Mouse (Mus musculus) testis, adult 2 months (tissue): ENCODE data around the gene Git2. TPM values are rescaled to one million over a fixed set of nuclear protein-coding genes. Genes with fewer than 3 reads are reported as not detected.

Experiments used
- H3K27ac ChIP-seq: fragments of 200-500 bp; 2 replicates; pipeline ENCODE4 v1.5.1; 2012; ENCODE audit warnings: low read depth, low read length; ENCODE audit not compliant: control insufficient read depth, insufficient read depth
- H3K27me3 ChIP-seq: fragments of 200-500 bp; 2 replicates; pipeline ENCODE4 v1.6.1; 2012; ENCODE audit warnings: mild to moderate bottlenecking, low read length, moderate library complexity; ENCODE audit not compliant: control insufficient read depth, insufficient read depth
- H3K36me3 ChIP-seq: fragments of 200-500 bp; 2 replicates; pipeline ENCODE4 v1.6.1; 2012; ENCODE audit warnings: mild to moderate bottlenecking, low read length; ENCODE audit not compliant: control insufficient read depth, insufficient read depth
- H3K4me1 ChIP-seq: fragments of 200-500 bp; 2 replicates; pipeline ENCODE4 v1.6.1; 2012; ENCODE audit warnings: low read length; ENCODE audit not compliant: control insufficient read depth, insufficient read depth
- H3K4me3 ChIP-seq: fragments of 200-500 bp; 2 replicates; pipeline ENCODE4 v1.5.1; 2012; ENCODE audit warnings: low read depth, mild to moderate bottlenecking, low read length, moderate library complexity, mixed read lengths; ENCODE audit not compliant: control insufficient read depth
- CTCF ChIP-seq: fragments of 200-500 bp; IDR thresholded peaks from 2 replicates; pipeline ENCODE4 v1.5.1; 2012; ENCODE audit warnings: low read depth, mild to moderate bottlenecking, inconsistent platforms, low read length, moderate library complexity; ENCODE audit not compliant: control insufficient read depth, insufficient read depth, insufficient replicate concordance
- POLR2A ChIP-seq: fragments of 200-500 bp; IDR thresholded peaks from 2 replicates; pipeline ENCODE4 v1.6.1; 2012; ENCODE audit warnings: low read depth, mild to moderate bottlenecking, inconsistent platforms, low read length, moderate library complexity; ENCODE audit not compliant: control insufficient read depth
- polyA plus RNA-seq: library from polyadenylated mRNA; depleted of rRNA; stranded (reverse); fragments of >200 nt; gene quantifications from 2 replicates; pipeline ENCODE4 v1.2.3, GENCODE M21; 2012

Git2 gene
- polyA plus RNA-seq, 1 experiment: 16.1 TPM

DNA sequence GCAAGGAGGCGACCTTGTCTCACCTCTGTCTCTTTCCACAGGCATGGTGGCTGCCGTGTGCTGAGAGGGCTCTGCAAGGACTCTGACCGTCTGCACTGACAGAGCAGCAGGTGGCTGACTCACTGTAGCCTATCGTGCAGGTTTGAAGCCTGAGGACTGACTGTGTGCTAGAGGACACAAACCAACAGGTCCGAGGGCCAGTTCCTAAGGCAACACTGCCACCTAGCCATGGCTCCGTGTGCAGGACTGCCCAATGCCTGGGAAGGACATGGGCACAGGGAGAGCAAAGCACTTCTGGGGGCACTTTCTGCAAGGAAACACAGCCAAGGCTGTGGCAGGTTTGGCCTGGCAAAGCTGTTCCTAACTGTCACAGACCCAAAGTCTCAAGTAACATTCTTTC, 43.8 kb downstream of the Git2 start:
- Histone ChIP-seq H3K36me3 (peaks cover 3% of the 10 kb centered on the region), H3K27ac (no peak overlapping the region), H3K27me3 (no peaks in the 10 kb centered on the region), H3K4me1 (no peaks in the 10 kb centered on the region), H3K4me3 (no peak overlapping the region)
- TF ChIP-seq POLR2A: no peak
- peak; percentile 15; the same call in 1 of the 2 replicates for TF ChIP-seq CTCF

DNA sequence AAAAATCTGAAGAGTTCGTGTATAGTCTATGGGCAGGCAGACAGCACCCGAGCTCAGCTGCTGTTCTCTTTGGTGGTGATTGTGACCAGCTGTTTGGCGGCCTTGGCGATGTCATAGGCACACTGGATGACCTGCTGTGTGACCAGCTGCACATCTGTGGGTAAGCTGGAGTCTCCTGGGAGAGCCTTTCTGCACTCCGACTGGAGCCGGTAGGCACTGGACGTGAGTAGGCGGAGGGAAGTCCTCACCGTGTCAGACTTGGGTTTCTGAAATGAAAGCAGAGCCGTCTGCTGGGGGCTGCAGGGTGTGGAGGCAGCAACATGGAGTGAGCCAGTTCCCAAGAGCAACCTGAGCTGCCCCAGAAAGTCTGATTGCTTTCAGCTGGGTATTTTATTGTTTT, 45.2 kb downstream of the Git2 start:
- Histone ChIP-seq H3K27ac (no peak overlapping the region), H3K4me1 (no peaks in the 10 kb centered on the region), H3K36me3 (peaks cover 2% of the 10 kb centered on the region), H3K4me3 (no peak overlapping the region), H3K27me3 (no peaks in the 10 kb centered on the region)
- TF ChIP-seq CTCF: no peak
- TF ChIP-seq POLR2A: no peak

DNA sequence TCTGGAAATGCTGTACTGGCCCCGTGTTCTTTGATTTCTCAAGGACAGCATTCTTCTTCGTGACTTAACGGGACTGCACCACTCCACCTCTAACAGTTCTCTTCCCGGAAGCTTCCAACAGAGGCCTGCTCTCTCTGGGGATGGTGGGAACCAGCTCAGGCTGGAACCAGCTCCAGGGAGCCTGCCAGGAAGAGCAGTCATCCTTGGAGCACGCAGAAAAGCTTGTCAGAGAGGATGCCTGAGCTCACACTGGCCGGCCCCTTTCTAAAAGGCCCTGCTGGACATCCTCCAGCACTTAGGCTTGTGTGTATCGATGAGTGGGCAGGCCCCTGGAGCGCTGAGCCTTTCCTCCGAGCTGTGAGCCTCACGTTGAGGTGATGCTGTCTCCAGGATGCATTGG, 47.2 kb downstream of the Git2 start:
- Histone ChIP-seq H3K27me3 (no peaks in the 10 kb centered on the region), H3K4me1 (no peaks in the 10 kb centered on the region), H3K36me3 (peaks cover 2% of the 10 kb centered on the region), H3K4me3 (no peak overlapping the region), H3K27ac (no peak overlapping the region)
- no peak for TF ChIP-seq CTCF
- no peak for TF ChIP-seq POLR2A

DNA sequence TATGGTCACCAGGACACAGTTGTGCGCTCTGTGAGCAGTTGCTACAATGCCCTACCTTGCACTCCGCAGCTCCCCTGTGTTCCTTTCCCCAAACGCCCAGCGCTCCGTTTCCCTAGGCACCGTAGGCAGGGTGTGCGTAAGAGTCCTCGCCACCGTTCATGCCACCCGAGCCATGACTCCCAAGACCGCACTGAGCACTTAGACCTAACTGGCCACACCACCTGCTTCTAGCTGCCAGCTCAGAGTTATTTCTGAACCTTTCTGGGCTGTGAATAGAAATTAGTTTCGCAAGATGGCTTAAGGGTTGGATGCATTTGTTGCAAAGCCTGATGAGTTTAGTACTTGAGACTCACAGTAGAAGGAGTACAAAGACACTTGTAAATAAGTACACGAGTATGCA, 52.5 kb downstream of the Git2 start:
- no peak overlapping the region for H3K27ac ChIP-seq
- H3K4me1 ChIP-seq: no peaks in the 10 kb centered on the region; the same call in 1 of the 2 replicates
- TF ChIP-seq CTCF: no peak
- no peak for TF ChIP-seq POLR2A
- no peak overlapping the region for H3K4me3 ChIP-seq
- H3K36me3 ChIP-seq: no peaks in the 10 kb centered on the region; the same call in none of the 2 replicates
- H3K27me3 ChIP-seq: no peaks in the 10 kb centered on the region

DNA sequence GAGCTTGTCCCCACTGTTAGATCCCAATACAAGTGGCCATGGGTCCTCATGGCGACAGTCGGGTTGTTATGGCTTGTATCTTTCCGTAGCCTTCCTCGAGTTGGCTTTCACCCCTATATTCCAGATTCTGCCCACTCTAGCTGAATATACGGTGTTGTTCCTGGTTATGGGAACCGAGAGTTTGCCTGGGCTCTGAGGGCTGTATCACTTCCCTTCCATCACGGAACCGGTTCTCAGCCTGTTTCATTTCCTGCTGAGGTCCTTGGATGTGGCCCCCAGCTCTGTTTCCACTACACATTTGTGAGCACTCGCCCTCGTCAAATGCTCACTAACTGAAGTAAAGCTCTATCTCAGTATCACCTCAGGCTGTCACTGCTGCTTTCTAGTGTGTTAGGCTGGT, 53.3 kb downstream of the Git2 start:
- no peaks in the 10 kb centered on the region for H3K27me3 ChIP-seq
- H3K36me3 ChIP-seq: no peaks in the 10 kb centered on the region; the same call in none of the 2 replicates
- no peaks in the 10 kb centered on the region; the same call in 1 of the 2 replicates for H3K4me1 ChIP-seq
- H3K4me3 ChIP-seq: no peak overlapping the region
- H3K27ac ChIP-seq: no peak overlapping the region
- TF ChIP-seq CTCF (no peak), POLR2A (no peak)

DNA sequence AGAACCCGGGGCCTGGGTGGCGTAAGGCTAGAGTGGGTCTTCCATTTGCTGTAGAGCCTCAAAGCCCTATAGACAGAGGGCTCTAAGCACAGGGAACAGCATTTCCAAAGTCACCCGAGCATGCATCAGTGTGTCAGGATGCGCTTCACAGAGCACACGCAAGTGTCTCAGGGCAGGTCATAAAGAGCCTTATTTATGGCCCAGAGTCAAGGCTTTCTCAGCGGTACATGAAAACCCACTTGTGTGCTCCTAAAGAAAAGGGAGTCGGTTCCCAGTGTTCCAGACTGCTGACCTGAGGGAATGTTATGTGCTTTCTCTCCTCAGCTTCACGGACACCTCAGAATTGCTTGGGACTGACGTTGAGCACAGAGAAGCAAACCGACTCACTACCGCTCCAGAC, 54.5 kb downstream of the Git2 start:
- Histone ChIP-seq H3K27me3 (no peaks in the 10 kb centered on the region), H3K4me1 (no peaks in the 10 kb centered on the region; the same call in 1 of the 2 replicates), H3K36me3 (no peaks in the 10 kb centered on the region; the same call in none of the 2 replicates), H3K27ac (no peak overlapping the region), H3K4me3 (no peak overlapping the region)
- TF ChIP-seq CTCF (no peak), POLR2A (no peak)

DNA sequence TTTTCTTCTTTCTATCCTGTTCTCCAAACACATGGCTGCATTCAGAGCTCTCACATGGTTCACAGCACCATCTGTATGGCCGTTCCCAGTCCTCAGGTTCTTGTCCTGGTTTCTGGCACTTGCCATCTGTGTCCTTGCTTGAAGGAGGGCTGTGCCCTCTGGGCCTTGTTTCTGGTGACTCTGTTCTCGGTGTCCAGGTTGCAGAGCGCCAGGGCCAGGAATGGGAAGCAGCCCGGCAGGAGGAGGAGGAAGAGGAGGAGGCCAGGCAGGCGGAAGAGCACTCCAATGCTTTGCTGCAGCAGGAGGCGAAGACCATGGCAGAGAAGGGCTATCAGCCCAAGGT, 55.4 kb downstream of the Git2 start:
- no peaks in the 10 kb centered on the region; the same call in none of the 2 replicates for H3K36me3 ChIP-seq
- H3K27me3 ChIP-seq: no peaks in the 10 kb centered on the region
- H3K4me3 ChIP-seq: no peak overlapping the region
- TF ChIP-seq CTCF (no peak), POLR2A (no peak)
- H3K4me1 ChIP-seq: no peaks in the 10 kb centered on the region; the same call in 1 of the 2 replicates
- H3K27ac ChIP-seq: no peak overlapping the region
